Mouse (Mus musculus) ES-Bruce4 (cell line): ENCODE data around the gene Cenpt.

Source experiments
- CTCF ChIP-seq: IDR thresholded peaks from one replicate; pipeline ENCODE4 v1.8.1; 2011; ENCODE audit warnings: low read depth, low read length
- POLR2A ChIP-seq: IDR thresholded peaks from one replicate; pipeline ENCODE4 v1.8.1; 2011; ENCODE audit warnings: low read length; ENCODE audit not compliant: insufficient read depth

DNA sequence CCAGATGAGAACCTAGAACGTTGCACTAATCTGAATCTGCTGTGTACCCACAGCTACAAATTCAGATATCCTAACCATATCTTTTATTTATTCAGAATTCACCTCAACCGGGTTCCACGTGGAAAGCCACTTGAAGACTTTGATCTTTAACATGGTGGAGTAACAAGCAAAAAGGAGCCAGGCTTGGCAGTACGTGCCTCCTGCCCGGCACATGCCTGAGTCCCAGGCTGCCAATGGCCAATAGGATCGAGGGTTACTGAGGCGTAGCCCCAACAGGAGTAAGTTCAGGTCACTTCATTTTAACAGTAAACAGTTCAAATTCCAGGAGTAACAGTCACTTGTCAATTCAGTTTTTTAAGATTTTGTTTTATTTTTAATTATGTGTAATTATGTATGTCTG is 48.3 kb downstream of the Cenpt start:
- TF ChIP-seq CTCF (no peak), POLR2A (no peak)
